Mouse (Mus musculus) naive thymus-derived CD4-positive, alpha-beta T cell, adult 5 months (primary cell): Measurements from ENCODE around the gene Cdkl1. TPM values are rescaled to one million over a fixed set of nuclear protein-coding genes. Genes with fewer than 3 reads are reported as not detected.

Experiments used
- polyA plus RNA-seq: library from polyadenylated mRNA; unstranded; fragments of 100-300 nt; shearing (Covaris generic); gene quantifications from one replicate; pipeline ENCODE4 v1.2.1, GENCODE M21; 2017

Gene Cdkl1
- not detected for polyA plus RNA-seq

DNA sequence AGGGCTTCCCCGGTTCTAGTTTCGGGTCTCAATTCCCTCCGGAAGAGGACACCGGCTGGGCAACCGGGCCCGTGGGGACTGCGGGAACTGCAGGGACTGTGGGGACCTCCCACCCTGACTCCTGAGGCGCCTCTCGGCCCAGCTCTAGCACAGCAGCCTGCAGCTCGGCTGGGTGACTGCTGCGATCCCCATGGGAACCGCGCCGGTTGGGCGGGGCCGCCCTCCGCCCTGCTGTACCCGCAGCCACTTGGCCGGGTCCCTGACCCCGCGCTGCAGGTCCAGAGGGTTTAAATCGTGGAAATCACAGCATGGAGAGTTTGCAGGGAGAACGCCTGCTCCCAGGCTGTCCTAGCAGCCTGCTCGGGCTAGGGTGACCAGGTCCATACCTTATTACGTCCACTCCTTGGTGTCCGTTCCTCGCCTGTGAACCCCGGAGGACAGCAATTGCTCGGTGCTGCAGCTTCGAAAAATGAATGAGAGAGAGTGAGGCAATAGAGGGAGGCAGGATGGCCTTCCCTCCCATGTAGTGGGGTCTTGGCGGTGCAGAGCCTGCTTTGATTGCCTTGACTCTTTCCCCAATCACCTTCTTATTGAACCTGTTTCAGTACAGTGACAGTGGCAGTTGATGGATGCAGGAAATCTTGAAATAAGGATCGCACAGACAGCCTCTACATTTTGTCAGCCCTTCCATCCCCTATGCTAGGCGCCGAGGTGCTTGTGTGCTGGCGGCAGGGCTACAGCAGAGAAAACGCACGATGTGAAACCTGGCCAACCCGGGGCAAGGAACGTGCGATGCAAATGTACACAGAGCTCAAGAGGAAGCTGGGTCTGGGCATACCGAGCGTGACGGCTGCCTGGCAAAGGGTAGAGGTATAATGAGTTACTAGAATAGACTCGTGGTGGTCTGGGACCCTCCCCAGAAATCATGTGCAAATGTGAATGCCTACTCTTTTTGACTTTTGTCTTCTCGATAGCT, at the start of gene Cdkl1:
TSS of gene Cdkl1 (minus strand) at position 738 of the 976 bp plus-strand sequence.

DNA sequence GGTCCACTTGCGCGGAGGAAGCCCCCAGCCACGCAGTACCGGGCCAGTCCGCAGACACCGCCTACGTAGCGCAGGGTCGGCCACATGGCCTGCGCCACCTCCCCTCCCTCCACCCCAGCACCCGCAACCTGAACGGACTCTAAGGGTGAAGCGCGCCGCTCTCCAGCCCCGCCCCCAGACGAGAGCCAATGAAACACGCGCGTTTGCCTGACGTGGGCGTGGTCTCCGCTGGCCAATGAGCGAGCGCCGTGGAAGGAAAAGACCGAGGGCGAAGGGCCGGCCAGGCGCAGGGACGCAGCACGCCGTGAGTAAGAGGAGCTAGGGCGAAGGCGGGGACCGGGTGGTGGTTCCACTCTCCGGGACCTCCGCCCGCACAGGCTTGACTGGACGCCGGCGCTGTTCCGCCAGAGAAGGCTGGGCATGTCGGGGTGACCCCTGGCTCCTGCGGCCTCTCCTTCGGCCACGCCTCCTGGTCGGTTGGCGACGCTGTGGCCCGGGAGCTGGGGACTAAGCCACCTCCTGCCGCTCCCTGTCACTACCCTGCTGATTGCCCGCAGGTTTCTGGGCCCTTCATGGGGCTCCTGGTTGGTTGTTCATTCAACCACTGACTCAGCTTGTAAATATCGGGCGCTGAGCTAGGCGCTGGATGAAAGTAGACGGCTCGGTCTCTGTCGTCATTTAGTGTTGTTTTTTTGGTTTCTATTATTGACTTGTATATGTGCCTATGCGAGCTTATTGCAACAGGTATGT, 66.2 kb downstream of the Cdkl1 start, which contains the start of the genes L2hgdh and Atp5s:
TSS of gene L2hgdh (minus strand) at position 163 of the 750 bp plus-strand sequence.
TSS of gene Atp5s (plus strand) at position 240 of the 750 bp plus-strand sequence.

Other genes with a start within 250 kb of the Cdkl1 start
- 1.8 TPM for gene Vcpkmt, start 208.2 kb downstream of the Cdkl1 start, polyA plus RNA-seq
- 26.2 TPM for gene Sos2, start 109.4 kb downstream of the Cdkl1 start, polyA plus RNA-seq
- 4.2 TPM for gene L2hgdh, start 66.4 kb downstream of the Cdkl1 start, polyA plus RNA-seq
- 20.2 TPM for gene Atp5s, start 66.3 kb downstream of the Cdkl1 start, polyA plus RNA-seq
- 1.2 TPM for gene Atl1, start 101.3 kb upstream of the Cdkl1 start, polyA plus RNA-seq
- gene Map4k5, start 101.9 kb upstream of the Cdkl1 start, polyA plus RNA-seq: 15.8 TPM
- 5.6 TPM for gene Sav1, start 195.7 kb upstream of the Cdkl1 start, polyA plus RNA-seq